Mouse (Mus musculus) bone marrow macrophage, adult 2 months (primary cell): Measurements from ENCODE around the gene Kcmf1. TPM values are rescaled to one million over a fixed set of nuclear protein-coding genes. Genes with fewer than 3 reads are reported as not detected.
"Not testable (repeated sequence)": the region's sequence is repeated elsewhere in the genome, so short reads cannot be mapped to it uniquely, and the experiment has no call there.

ENCODE experiments used
- H3K27ac ChIP-seq: 2 replicates; pipeline ENCODE4 v1.5.1; 2012; ENCODE audit warnings: low read depth, low read length; ENCODE audit not compliant: insufficient read depth
- H3K4me1 ChIP-seq: 2 replicates; pipeline ENCODE4 v1.6.1; 2012; ENCODE audit warnings: low read length; ENCODE audit not compliant: control insufficient read depth, insufficient read depth
- H3K4me3 ChIP-seq: 2 replicates; pipeline ENCODE4 v1.5.1; 2012; ENCODE audit warnings: mild to moderate bottlenecking, low read length, moderate library complexity; ENCODE audit not compliant: insufficient read depth
- CTCF ChIP-seq: IDR thresholded peaks from 2 replicates; pipeline ENCODE4 v1.5.1; 2012; ENCODE audit warnings: low read depth, mild to moderate bottlenecking, low read length, moderate library complexity
- POLR2A ChIP-seq: IDR thresholded peaks from 2 replicates; pipeline ENCODE4 v1.6.1; 2012; ENCODE audit warnings: mild to moderate bottlenecking, low read depth, low read length, borderline replicate concordance
- polyA plus RNA-seq: library from polyadenylated mRNA; stranded (reverse); fragments of >200 nt; gene quantifications from 2 replicates; pipeline ENCODE4 v1.2.4, GENCODE M21; 2012; ENCODE audit not compliant: missing spikeins, insufficient read depth, insufficient read length

Gene Kcmf1
- polyA plus RNA-seq, 1 experiment = 73.8 TPM

- H3K27ac ChIP-seq = peak overlapping the region; percentile 83
- TF ChIP-seq CTCF (no peak), POLR2A (no peak)
- H3K4me3 ChIP-seq = peak overlapping the region; percentile 54
- H3K4me1 ChIP-seq = peaks cover 62% of the 10 kb centered on the region
Observed at GRCm38 (mm10) chr6:72881619-72881979, 18.2 kb downstream of the Kcmf1 start.

GRCm38 (mm10) chr6:72880913-72881618 lies 18.7 kb downstream of the Kcmf1 start:
- peaks cover 60% of the 10 kb centered on the region for H3K4me1 ChIP-seq
- H3K4me3 ChIP-seq = peak overlapping the region; percentile 54
- TF ChIP-seq POLR2A (no peak), CTCF (no peak)
- peak overlapping the region; percentile 83 for H3K27ac ChIP-seq

- TF ChIP-seq CTCF (no peak), POLR2A (no peak)
- H3K27ac ChIP-seq = no peak overlapping the region
- H3K4me1 ChIP-seq = peaks cover 46% of the 10 kb centered on the region
- H3K4me3 ChIP-seq = no peak overlapping the region
Observed at GRCm38 (mm10) chr6:72876629-72877028, 23.1 kb downstream of the Kcmf1 start.

GRCm38 (mm10) chr6:72873338-72873737 lies 26.4 kb downstream of the Kcmf1 start:
- Histone ChIP-seq H3K4me3 (no peak overlapping the region), H3K27ac (no peak overlapping the region), H3K4me1 (peaks cover 48% of the 10 kb centered on the region)
- TF ChIP-seq CTCF = no peak
- TF ChIP-seq POLR2A = no peak

GRCm38 (mm10) chr6:72872276-72872675 lies 27.5 kb downstream of the Kcmf1 start:
- H3K4me1 ChIP-seq = peaks cover 53% of the 10 kb centered on the region
- no peak overlapping the region for H3K27ac ChIP-seq
- no peak overlapping the region for H3K4me3 ChIP-seq
- TF ChIP-seq CTCF (no peak), POLR2A (no peak)

GRCm38 (mm10) chr6:72869601-72870000 lies 30.2 kb downstream of the Kcmf1 start:
- Histone ChIP-seq H3K4me3 (no peak overlapping the region), H3K4me1 (peaks cover 53% of the 10 kb centered on the region), H3K27ac (peak overlapping the region; percentile 73; the same call in 1 of the 2 replicates)
- no peak for TF ChIP-seq CTCF

- TF ChIP-seq POLR2A = no peak
- Histone ChIP-seq H3K27ac (peak overlapping the region; percentile 73), H3K4me1 (peaks cover 51% of the 10 kb centered on the region), H3K4me3 (peak overlapping the region; percentile 54)
Observed at GRCm38 (mm10) chr6:72868688-72869087, 31.1 kb downstream of the Kcmf1 start.

- Histone ChIP-seq H3K27ac (no peak overlapping the region), H3K4me1 (peaks cover 42% of the 10 kb centered on the region), H3K4me3 (no peak overlapping the region)
- TF ChIP-seq POLR2A (no peak), CTCF (no peak)
Observed at GRCm38 (mm10) chr6:72867746-72868145, 32.0 kb downstream of the Kcmf1 start.

- H3K4me1 ChIP-seq = peaks cover 33% of the 10 kb centered on the region
- H3K4me3 ChIP-seq = no peak overlapping the region
- H3K27ac ChIP-seq = no peak overlapping the region
- TF ChIP-seq CTCF = no peak
- TF ChIP-seq POLR2A = no peak
Observed at GRCm38 (mm10) chr6:72866232-72866631, 33.5 kb downstream of the Kcmf1 start.

- not testable (repeated sequence) for H3K4me1 ChIP-seq, H3K4me3 ChIP-seq, H3K27ac ChIP-seq
Observed at GRCm38 (mm10) chr6:72862686-72863085, 37.1 kb downstream of the Kcmf1 start.

- TF ChIP-seq POLR2A = no peak
- no peak for TF ChIP-seq CTCF
- Histone ChIP-seq H3K4me1 (peaks cover 17% of the 10 kb centered on the region), H3K27ac (no peak overlapping the region), H3K4me3 (no peak overlapping the region)
Observed at GRCm38 (mm10) chr6:72854256-72854655, 45.5 kb downstream of the Kcmf1 start.
